Comparison of ENCODE assay signal across 8 mouse cellular contexts in genomic region chr10:77516379-77516951, GRCm38 (mm10). TPM values are rescaled to one million over a fixed set of nuclear protein-coding genes. Genes with fewer than 3 reads are reported as not detected.
DNase-seq lines count a peak whose midpoint lies in the region; ATAC-seq lines count a peak whose summit lies in the region.

No protein-coding gene starts in this region.

- H3K36me3 ChIP-seq in lung, embryonic 16.5 days (ENCODE audit: control insufficient read depth, insufficient read depth, low read length), result peaks cover 9% of the 10 kb centered on the region
- H3K36me3 ChIP-seq in embryonic facial prominence, embryonic 12.5 days, result peaks cover 26% of the 10 kb centered on the region
- peaks cover 21% of the 10 kb centered on the region for H3K36me3 ChIP-seq in hindbrain, embryonic 15.5 days
- H3K36me3 ChIP-seq in liver, embryonic 16.5 days (ENCODE audit: control insufficient read depth, insufficient read depth), result peaks cover 3% of the 10 kb centered on the region; the same call in 1 of the 2 replicates

- H3K27ac ChIP-seq in lung, embryonic 16.5 days (ENCODE audit: low read length), result peak overlapping the region; percentile 85
- peak overlapping the region; percentile 80 for H3K27ac ChIP-seq in embryonic facial prominence, embryonic 12.5 days
- H3K27ac ChIP-seq in hindbrain, embryonic 15.5 days (replicated peaks), result peak overlapping the region; percentile 78
- peak overlapping the region; percentile 80 for H3K27ac ChIP-seq in liver, embryonic 16.5 days (ENCODE audit: low read length)

- no peaks in the 10 kb centered on the region for H3K9me3 ChIP-seq in lung, embryonic 16.5 days (ENCODE audit: control insufficient read depth, low read length)
- no peaks in the 10 kb centered on the region for H3K9me3 ChIP-seq in embryonic facial prominence, embryonic 12.5 days
- H3K9me3 ChIP-seq in hindbrain, embryonic 15.5 days, result no peaks in the 10 kb centered on the region
- H3K9me3 ChIP-seq in liver, embryonic 16.5 days (replicated peaks; ENCODE audit: control insufficient read depth, low read length), result no peaks in the 10 kb centered on the region

- H3K4me3 ChIP-seq in lung, embryonic 16.5 days (ENCODE audit: low read length), result peak overlapping the region; percentile 93
- peak overlapping the region; percentile 92 for H3K4me3 ChIP-seq in embryonic facial prominence, embryonic 12.5 days
- peak overlapping the region; percentile 91 for H3K4me3 ChIP-seq in hindbrain, embryonic 15.5 days
- H3K4me3 ChIP-seq in liver, embryonic 16.5 days (ENCODE audit: low read depth, low read length), result peak overlapping the region; percentile 98

- peak overlapping the region; percentile 71 for H3K4me2 ChIP-seq in lung, embryonic 16.5 days (ENCODE audit: low read depth, low read length)
- H3K4me2 ChIP-seq in embryonic facial prominence, embryonic 12.5 days (replicated peaks), result peak overlapping the region; percentile 85
- peak overlapping the region; percentile 66 for H3K4me2 ChIP-seq in hindbrain, embryonic 15.5 days
- H3K4me2 ChIP-seq in liver, embryonic 16.5 days (ENCODE audit: low read depth, low read length), result peak overlapping the region; percentile 91

- H3K9ac ChIP-seq in lung, embryonic 16.5 days (ENCODE audit: low read length), result peak overlapping the region; percentile 90
- H3K9ac ChIP-seq in embryonic facial prominence, embryonic 12.5 days, result peak overlapping the region; percentile 90
- peak overlapping the region; percentile 43 for H3K9ac ChIP-seq in hindbrain, embryonic 15.5 days
- peak overlapping the region; percentile 92 for H3K9ac ChIP-seq in liver, embryonic 16.5 days (ENCODE audit: low read depth, low read length)

- no peak for DNase-seq in lung, postnatal 25 days (ENCODE audit: low spot score)
- DNase-seq in thymus, postnatal 4 days, result peak; percentile 41
- DNase-seq in spleen, postnatal 14 days (ENCODE audit: low spot score in 2 of 2), result no peak

- ATAC-seq in lung, embryonic 16.5 days (ENCODE audit: low read depth), result no peak
- no peak for ATAC-seq in embryonic facial prominence, embryonic 12.5 days (ENCODE audit: insufficient number of reproducible peaks, insufficient read depth, low FRiP score, low TSS enrichment)
- peak; percentile 0; the same call in 1 of the 2 replicates for ATAC-seq in hindbrain, embryonic 15.5 days (ENCODE audit: low FRiP score, low read depth)
- no peak for ATAC-seq in liver, embryonic 16.5 days (ENCODE audit: low read depth)
- ATAC-seq in inflammation-experienced regulatory T-cells, adult 6 months, result no peak

- WGBS in lung, embryonic 16.5 days, result 24% methylated on average over 14 of the region's 14 CpGs
- WGBS in embryonic facial prominence, embryonic 12.5 days, result 42% methylated on average over 14 of the region's 14 CpGs
- WGBS in hindbrain, embryonic 15.5 days, result 36% methylated on average over 14 of the region's 14 CpGs
- WGBS in liver, embryonic 16.5 days (ENCODE audit: insufficient replicate concordance), result 44% methylated on average over 14 of the region's 14 CpGs

- peaks cover 16% of the 10 kb centered on the region for H3K4me1 ChIP-seq in lung, embryonic 16.5 days (replicated peaks; ENCODE audit: control insufficient read depth, insufficient read depth, low read length)
- peaks cover 26% of the 10 kb centered on the region for H3K4me1 ChIP-seq in embryonic facial prominence, embryonic 12.5 days
- peaks cover 22% of the 10 kb centered on the region for H3K4me1 ChIP-seq in hindbrain, embryonic 15.5 days (replicated peaks)
- H3K4me1 ChIP-seq in liver, embryonic 16.5 days (ENCODE audit: control insufficient read depth, low read depth, low read length), result peaks cover 19% of the 10 kb centered on the region

- no peaks in the 10 kb centered on the region for H3K27me3 ChIP-seq in lung, embryonic 16.5 days (ENCODE audit: control insufficient read depth, insufficient read depth, low read depth, low read length)
- no peaks in the 10 kb centered on the region for H3K27me3 ChIP-seq in embryonic facial prominence, embryonic 12.5 days
- no peaks in the 10 kb centered on the region for H3K27me3 ChIP-seq in hindbrain, embryonic 15.5 days
- no peaks in the 10 kb centered on the region for H3K27me3 ChIP-seq in liver, embryonic 16.5 days (ENCODE audit: control insufficient read depth, insufficient read depth, low read depth, low read length)

RNA-seq across cellular contexts. Expression of gene Fam207a, which starts 0.9 kb away (rescaled TPM):
- polyA plus RNA-seq in lung, embryonic 16.5 days (2015; fragmentation: Nextera tagmentation; extraction: Ambion mirVana), result 30.9 and 32.0 TPM in 2 replicates
- 48.8 and 51.0 TPM in 2 replicates for polyA plus RNA-seq in embryonic facial prominence, embryonic 12.5 days (2016; fragmentation: Nextera tagmentation; extraction: Ambion mirVana)
- polyA plus RNA-seq in hindbrain, embryonic 15.5 days (2015; fragmentation: Nextera tagmentation; extraction: Ambion mirVana), result 45.1 and 48.4 TPM in 2 replicates
- polyA plus RNA-seq in liver, embryonic 16.5 days (2015; fragmentation: Nextera tagmentation; extraction: Ambion mirVana), result 12.1 and 13.8 TPM in 2 replicates
- polyA plus RNA-seq in inflammation-experienced regulatory T-cells, adult 6 months (2017; shearing (Covaris generic)), result 10 to 100 TPM; 13.7 to 16.1 (median 15.1) TPM

RNA-seq across cellular contexts. Expression of gene Itgb2, which starts 13.6 kb away (rescaled TPM):
- 5.3 and 7.5 TPM in 2 replicates for polyA plus RNA-seq in lung, embryonic 16.5 days (2015; fragmentation: Nextera tagmentation; extraction: Ambion mirVana)
- polyA plus RNA-seq in embryonic facial prominence, embryonic 12.5 days (2016; fragmentation: Nextera tagmentation; extraction: Ambion mirVana), result 0.81 and 1.3 TPM in 2 replicates
- 1.1 and 1.5 TPM in 2 replicates for polyA plus RNA-seq in hindbrain, embryonic 15.5 days (2015; fragmentation: Nextera tagmentation; extraction: Ambion mirVana)
- polyA plus RNA-seq in liver, embryonic 16.5 days (2015; fragmentation: Nextera tagmentation; extraction: Ambion mirVana), result 18.2 and 20.6 TPM in 2 replicates
- polyA plus RNA-seq in inflammation-experienced regulatory T-cells, adult 6 months (2017; shearing (Covaris generic)), result 100 to 1,000 TPM; 493 to 517 (median 499) TPM

Comparison
In these comparisons a context has a peak if more than half of its experiments do, and no peak if none do; other contexts are left out.
1. RNA of gene Itgb2, which starts 13.6 kb away (polyA plus RNA-seq): 493 to 517 TPM in inflammation-experienced regulatory T-cells, adult 6 months; 18.2 to 20.6 TPM in liver, embryonic 16.5 days, 5.3 to 7.5 TPM in lung, embryonic 16.5 days, 0.81 to 1.3 TPM in embryonic facial prominence, embryonic 12.5 days and 1.1 to 1.5 TPM in hindbrain, embryonic 15.5 days; every median in the first group is over 10 times any median in the second.
2. Peak in every context shown above with its lines, with median percentiles within 50 percentile points of each other: H3K27ac ChIP-seq, H3K4me2 ChIP-seq, H3K4me3 ChIP-seq and H3K9ac ChIP-seq.